Mouse (Mus musculus): ENCODE measurements around the gene Adprm.

GRCm38 (mm10) chr11:67002911-67003310, 49.5 kb downstream of the Adprm start:
- TF ChIP-seq EP300 (IDR thresholded peaks at IDR 0.05; ENCODE audit: low read depth) (no peak), CTCF (IDR thresholded peaks at IDR 0.05; ENCODE audit: low read depth) (no peak)
